Mouse (Mus musculus): ENCODE measurements around the gene Emd.

DNA sequence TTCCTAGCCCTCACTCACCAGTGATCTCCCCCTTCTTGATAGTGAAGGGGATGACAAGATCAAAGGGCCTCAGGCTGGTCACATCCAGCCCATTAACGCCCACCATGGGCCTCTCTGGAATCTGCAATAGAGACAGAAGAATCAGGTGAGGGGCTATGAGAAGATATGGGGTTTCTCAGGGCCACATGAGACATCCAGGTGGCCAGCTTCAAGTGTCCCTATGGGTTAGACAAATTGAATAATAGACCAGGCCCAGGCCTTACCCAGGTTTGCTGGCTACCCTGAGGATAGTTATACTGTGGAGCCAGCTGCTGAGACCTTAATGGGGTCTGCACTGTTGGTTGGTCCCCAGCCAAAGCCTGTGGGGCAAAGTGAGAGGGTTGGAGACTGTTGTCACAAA, 24.4 kb upstream of the Emd start:
- TF ChIP-seq POLR2A (IDR thresholded peaks at IDR 0.05; ENCODE audit: borderline replicate concordance, extremely low read depth, insufficient read depth, insufficient read length, poor library complexity, severe bottlenecking) (no peak), CTCF (IDR thresholded peaks at IDR 0.05; ENCODE audit: borderline replicate concordance, extremely low read depth, insufficient read depth, insufficient read length) (no peak)
